Mouse (Mus musculus): ENCODE data around the gene Snx13. TPM values are rescaled to one million over a fixed set of nuclear protein-coding genes. Genes with fewer than 3 reads are reported as not detected.

The Snx13 gene
- total and polyA plus RNA-seq, 3 experiments: 6.2 to 7.6 TPM; not detected in 1

DNA sequence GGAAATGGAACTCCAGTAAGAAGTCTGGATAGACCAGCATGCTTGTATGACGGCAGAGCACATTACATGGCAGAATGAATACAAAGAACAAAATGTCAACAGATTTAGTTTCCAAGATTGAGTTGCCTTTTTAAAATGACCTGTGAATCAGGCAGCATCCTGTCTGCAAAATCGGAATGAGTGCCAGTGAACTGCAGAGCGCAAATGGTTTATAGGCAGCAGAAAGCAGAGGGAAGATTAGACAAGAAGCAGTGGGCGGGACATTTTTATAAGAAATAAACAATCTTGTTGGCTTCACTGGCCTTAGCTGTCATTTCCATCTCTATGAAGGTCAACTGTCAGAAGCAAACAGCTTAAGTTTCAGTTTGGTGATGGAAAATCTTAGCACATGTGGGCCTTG is 106.2 kb downstream of the Snx13 start:
- no peak overlapping the region for H3K4me3 ChIP-seq (ENCODE audit: control insufficient read depth in 1 of 2, insufficient read depth in 1 of 2, low read depth in 2 of 2, low read length in 2 of 2)
- peaks cover 0 to 7% of the 10 kb centered on the region in 2 experiments; a peak in 2 of 4 replicates for H3K36me3 ChIP-seq (ENCODE audit: control insufficient read depth in 1 of 2, insufficient read depth in 2 of 2, low read length in 2 of 2)
- no peaks in the 10 kb centered on the region for H3K79me2 ChIP-seq (ENCODE audit: control insufficient read depth, insufficient read depth, low read length, poor library complexity)
- H3K9me3 ChIP-seq (replicated peaks; ENCODE audit: insufficient read depth, low read length): no peaks in the 10 kb centered on the region
- H3K27ac ChIP-seq (ENCODE audit: control insufficient read depth, low read depth, low read length): no peak overlapping the region
- no peak for TF ChIP-seq MYC (IDR thresholded peaks at IDR 0.05; ENCODE audit: low read depth, low read length)
- peaks cover 0 to 4% of the 10 kb centered on the region in 2 experiments; a peak in 2 of 4 replicates for H3K4me1 ChIP-seq (ENCODE audit: control insufficient read depth in 1 of 2, insufficient read depth in 2 of 2, low read length in 2 of 2)
- no peak for DNase-seq (ENCODE audit: low read depth, low spot score)
- H3K9ac ChIP-seq (ENCODE audit: control insufficient read depth, low read depth, low read length, poor library complexity, severe bottlenecking): no peak overlapping the region
- no peaks in the 10 kb centered on the region for H3K27me3 ChIP-seq (ENCODE audit: control insufficient read depth in 1 of 2, insufficient read depth in 2 of 2, low read length in 2 of 2)

- no peaks in the 10 kb centered on the region for H3K27me3 ChIP-seq (ENCODE audit: control insufficient read depth in 1 of 2, insufficient read depth in 2 of 2, low read length in 2 of 2)
- TF ChIP-seq MYC (IDR thresholded peaks at IDR 0.05; ENCODE audit: low read depth, low read length): no peak
- TF ChIP-seq ZKSCAN1 (IDR thresholded peaks at IDR 0.05; ENCODE audit: low read depth, low read length): no peak
- TF ChIP-seq CHD1 (IDR thresholded peaks at IDR 0.05; ENCODE audit: low read depth, low read length): no peak
- TF ChIP-seq MAZ (IDR thresholded peaks at IDR 0.05; ENCODE audit: low read depth, low read length): no peak
- TF ChIP-seq ZMIZ1 (IDR thresholded peaks at IDR 0.05; ENCODE audit: low read depth, low read length): no peak
- no peak for DNase-seq (ENCODE audit: low read depth, low spot score)
Observed at GRCm38 (mm10) chr12:35154149-35154548, 107.2 kb downstream of the Snx13 start.

DNA sequence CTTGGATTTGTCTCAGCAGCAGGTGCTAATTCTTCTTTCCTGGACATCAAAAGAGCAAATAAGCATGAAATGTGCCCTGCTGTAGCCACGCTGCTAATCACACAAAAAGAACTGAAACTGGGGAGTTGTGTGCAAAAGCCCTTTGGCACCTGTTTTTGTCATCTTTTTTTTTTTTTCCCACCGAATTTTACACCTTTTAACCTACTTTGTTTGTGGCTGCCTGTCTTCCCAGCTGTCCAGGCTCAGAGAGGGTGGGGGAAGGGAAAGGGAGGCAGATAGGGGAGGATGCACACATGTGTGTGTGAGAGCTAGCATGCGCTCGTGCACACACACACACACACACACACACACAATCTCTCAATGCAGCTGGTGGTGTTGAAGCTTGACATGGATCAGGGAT is 110.3 kb downstream of the Snx13 start:
- H3K27ac ChIP-seq (ENCODE audit: control insufficient read depth, low read depth, low read length): no peak overlapping the region
- H3K36me3 ChIP-seq (ENCODE audit: control insufficient read depth in 1 of 2, insufficient read depth in 2 of 2, low read length in 2 of 2): no peaks in the 10 kb centered on the region
- no peaks in the 10 kb centered on the region for H3K79me2 ChIP-seq (ENCODE audit: control insufficient read depth, insufficient read depth, low read length, poor library complexity)
- TF ChIP-seq MAFK (IDR thresholded peaks at IDR 0.05; ENCODE audit: borderline replicate concordance, low read depth, low read length) (no peak), NELFE (IDR thresholded peaks at IDR 0.05; ENCODE audit: low read depth, low read length) (no peak), JUND (IDR thresholded peaks at IDR 0.05; ENCODE audit: low read depth, low read length) (no peak), TBP (IDR thresholded peaks at IDR 0.05; ENCODE audit: low read depth, low read length) (no peak), POLR2AphosphoS2 (IDR thresholded peaks at IDR 0.05; ENCODE audit: low read length) (no peak), ELF1 (IDR thresholded peaks at IDR 0.05; ENCODE audit: low read depth, low read length) (no peak), UBTF (IDR thresholded peaks at IDR 0.05; ENCODE audit: borderline replicate concordance, insufficient read depth, low read depth, low read length) (no peak), CHD2 (IDR thresholded peaks at IDR 0.05; ENCODE audit: low read length) (no peak), MYC (IDR thresholded peaks at IDR 0.05; ENCODE audit: low read depth, low read length) (no peak), MAZ (IDR thresholded peaks at IDR 0.05; ENCODE audit: low read depth, low read length) (no peak), ZKSCAN1 (IDR thresholded peaks at IDR 0.05; ENCODE audit: low read depth, low read length) (no peak)
- H3K4me1 ChIP-seq (ENCODE audit: control insufficient read depth in 1 of 2, insufficient read depth in 2 of 2, low read length in 2 of 2): no peaks in the 10 kb centered on the region
- no peak overlapping the region for H3K9ac ChIP-seq (ENCODE audit: control insufficient read depth, low read depth, low read length, poor library complexity, severe bottlenecking)
- no peaks in the 10 kb centered on the region for H3K9me3 ChIP-seq (replicated peaks; ENCODE audit: insufficient read depth, low read length)
- H3K27me3 ChIP-seq (ENCODE audit: control insufficient read depth in 1 of 2, insufficient read depth in 2 of 2, low read length in 2 of 2): no peaks in the 10 kb centered on the region
- DNase-seq (ENCODE audit: low read depth, low spot score): no peak
- no peak overlapping the region for H3K4me3 ChIP-seq (ENCODE audit: control insufficient read depth in 1 of 2, insufficient read depth in 1 of 2, low read depth in 2 of 2, low read length in 2 of 2)

More at GRCm38 (mm10) chr12:35154149-35154548, 107.2 kb downstream of the Snx13 start:
- Histone ChIP-seq H3K4me3 (ENCODE audit: control insufficient read depth in 1 of 2, insufficient read depth in 1 of 2, low read depth in 2 of 2, low read length in 2 of 2) (no peak overlapping the region), H3K36me3 (ENCODE audit: control insufficient read depth in 1 of 2, insufficient read depth in 2 of 2, low read length in 2 of 2) (no peaks in the 10 kb centered on the region), H3K9me3 (replicated peaks; ENCODE audit: insufficient read depth, low read length) (no peaks in the 10 kb centered on the region), H3K4me1 (ENCODE audit: control insufficient read depth in 1 of 2, insufficient read depth in 2 of 2, low read length in 2 of 2) (no peaks in the 10 kb centered on the region), H3K9ac (ENCODE audit: control insufficient read depth, low read depth, low read length, poor library complexity, severe bottlenecking) (no peak overlapping the region), H3K79me2 (ENCODE audit: control insufficient read depth, insufficient read depth, low read length, poor library complexity) (no peaks in the 10 kb centered on the region), H3K27ac (ENCODE audit: control insufficient read depth, low read depth, low read length) (no peak overlapping the region)

All from MEL (cell line).